Mouse (Mus musculus) MN1 (cell line): ENCODE measurements at regions not wholly inside any gene's neighbourhood (a gene's known extent, or its start where the extent isn't known, plus 50 kb on each side); places are given as distances from the start of the nearest gene placed in this dataset.

Experiments
- DNase-seq: peaks from one replicate; pipeline ENCODE4 v3.0.0-alpha.2; 2016; ENCODE audit warnings: low spot score

DNA sequence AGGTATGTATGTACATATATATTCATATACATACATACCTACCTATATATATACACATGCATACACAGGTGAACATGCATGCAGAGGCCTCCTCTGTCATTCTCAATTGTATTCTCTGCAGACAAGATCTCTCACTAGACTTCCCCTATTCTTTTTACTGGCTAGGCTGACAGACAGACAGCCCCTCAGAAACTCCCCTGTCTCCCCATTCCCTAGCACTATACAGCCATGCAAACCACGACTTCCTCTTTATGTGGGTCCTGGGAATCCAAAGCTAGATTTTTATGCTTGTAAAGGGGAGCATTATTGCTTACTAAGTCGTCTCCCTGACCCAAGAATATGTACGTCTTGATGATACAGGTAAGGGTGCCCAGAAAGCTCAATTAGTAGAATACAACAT, 86.9 kb downstream of the Fam124b start:
- no peak for DNase-seq

DNA sequence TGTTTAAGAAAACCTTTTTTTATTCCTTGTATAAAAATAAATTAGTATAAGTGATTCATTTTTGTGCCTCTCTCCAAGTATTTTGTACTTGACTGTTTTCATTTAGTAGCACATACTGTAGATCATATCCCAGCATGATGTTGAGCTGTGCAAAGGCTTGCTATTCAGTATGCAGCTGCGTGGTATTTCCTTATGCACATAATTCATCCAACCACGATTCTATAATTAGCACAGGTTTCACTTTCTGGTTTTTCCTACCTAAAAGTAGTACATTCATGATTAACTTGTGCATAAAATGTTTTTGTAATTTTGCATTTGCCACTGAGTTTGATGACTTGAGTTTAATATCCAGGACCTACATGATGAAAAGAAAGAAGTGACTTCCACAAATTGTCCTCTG, 94.3 kb downstream of the Fam124b start:
- DNase-seq = no peak

DNA sequence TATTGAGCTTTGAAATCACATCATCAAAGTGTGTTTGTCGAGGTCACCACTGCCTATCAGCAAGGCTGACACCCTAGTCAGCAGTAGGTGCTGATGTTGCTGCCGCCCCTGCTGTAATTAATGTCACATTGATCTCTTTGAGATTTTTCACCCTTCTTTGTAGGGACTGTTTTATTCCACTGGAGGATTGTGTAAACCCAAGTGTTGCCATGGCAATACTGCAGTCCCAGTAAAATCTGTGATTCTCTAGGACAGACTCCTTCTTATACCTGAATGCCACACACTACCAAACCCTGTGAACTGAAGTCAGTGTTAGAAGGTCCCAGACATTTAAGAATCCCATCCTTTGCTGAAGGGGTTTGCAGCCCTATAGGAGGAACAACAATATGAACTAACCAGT, 102.4 kb downstream of the Fam124b start:
- no peak for DNase-seq

DNA sequence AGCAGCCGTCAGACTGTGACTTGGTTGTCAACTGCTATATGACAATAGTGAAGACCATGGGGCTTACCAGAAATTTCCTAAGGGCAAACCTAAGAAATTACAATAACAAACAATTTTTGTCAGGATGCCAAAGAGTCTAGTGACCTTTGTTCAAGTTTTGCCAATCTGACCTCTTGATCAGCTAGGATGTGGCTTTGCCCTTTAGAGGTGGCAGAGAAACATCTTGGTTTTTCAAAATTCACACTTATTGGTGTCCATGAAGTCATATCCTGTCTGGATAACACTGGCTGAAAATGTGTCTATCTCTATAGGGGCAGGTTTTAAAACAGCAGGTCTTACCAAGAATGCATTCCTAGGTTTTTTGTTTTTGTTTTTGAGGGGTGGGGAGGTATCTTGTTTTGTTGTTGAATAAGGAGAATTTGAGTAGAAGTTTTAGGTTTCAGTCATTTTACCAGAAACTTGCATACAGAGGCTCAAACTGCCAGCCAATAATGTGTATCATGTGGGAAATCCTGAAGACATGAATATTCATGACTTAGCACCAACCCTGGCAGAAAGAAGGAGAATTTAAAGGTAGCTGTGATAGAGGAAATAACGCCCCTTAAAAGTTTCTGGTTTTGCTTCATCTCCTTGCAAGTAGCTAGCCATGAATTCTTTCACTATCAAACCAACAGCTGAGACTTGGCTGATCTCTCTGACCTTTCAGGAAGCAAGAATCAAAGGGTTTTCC, 110.4 kb downstream of the Fam124b start:
- DNase-seq = no peak

DNA sequence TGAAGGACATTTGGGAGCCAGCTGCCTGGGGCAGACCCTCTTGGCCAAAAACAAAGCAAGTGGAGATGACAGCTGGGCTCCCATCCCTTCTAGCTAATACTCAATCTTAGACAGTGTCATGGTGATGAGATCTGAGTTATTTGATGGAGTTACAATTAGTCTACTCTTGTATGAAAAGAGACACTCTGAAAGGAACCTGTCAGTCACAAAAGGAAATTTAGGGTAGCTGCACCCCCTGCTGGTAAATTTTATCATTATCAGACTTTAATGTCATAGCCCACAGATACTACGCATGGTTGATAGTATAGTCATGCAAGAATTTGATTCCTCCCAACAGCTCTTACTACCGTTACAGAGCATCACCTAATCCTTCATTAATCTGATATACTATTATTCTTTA, 112.0 kb downstream of the Fam124b start:
- no peak for DNase-seq

DNA sequence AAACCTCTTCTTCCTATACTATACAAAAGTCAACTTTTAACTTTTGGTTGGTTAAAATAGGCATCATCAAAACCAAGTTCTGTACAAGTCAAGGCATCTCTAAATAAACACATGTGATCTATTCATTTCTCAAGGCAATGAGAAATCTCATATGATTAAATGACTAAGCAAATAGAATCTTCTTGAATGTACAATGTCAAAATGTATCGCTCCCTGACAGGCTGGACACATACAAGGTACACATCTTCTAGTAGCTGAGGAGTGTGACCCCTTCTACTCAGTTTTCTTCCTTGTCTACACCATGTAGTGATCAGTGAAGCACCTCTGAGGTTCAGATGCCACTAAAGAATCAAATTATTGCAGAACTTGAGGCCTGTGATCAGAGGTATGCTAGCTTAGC, 120.0 kb downstream of the Fam124b start:
- DNase-seq = no peak

DNA sequence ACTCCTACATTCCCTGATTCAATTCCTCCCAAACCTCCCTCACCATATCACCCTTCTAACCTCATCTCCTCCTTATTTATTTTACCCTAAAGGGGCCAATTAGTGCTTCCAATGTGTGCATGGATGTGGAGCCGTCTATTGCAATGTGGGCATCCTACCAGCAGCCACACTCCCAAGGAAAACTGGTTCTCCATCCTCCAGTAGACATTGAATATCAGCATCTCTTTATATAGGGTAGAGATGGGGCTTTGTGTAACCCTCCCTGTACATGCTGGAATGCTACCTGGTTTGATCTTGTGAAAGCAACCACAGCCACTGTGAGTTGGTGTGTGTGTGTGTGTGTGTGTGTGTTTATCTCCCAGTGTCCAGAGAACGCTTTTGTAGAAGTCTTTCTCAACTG, 126.5 kb downstream of the Fam124b start:
- DNase-seq = no peak

DNA sequence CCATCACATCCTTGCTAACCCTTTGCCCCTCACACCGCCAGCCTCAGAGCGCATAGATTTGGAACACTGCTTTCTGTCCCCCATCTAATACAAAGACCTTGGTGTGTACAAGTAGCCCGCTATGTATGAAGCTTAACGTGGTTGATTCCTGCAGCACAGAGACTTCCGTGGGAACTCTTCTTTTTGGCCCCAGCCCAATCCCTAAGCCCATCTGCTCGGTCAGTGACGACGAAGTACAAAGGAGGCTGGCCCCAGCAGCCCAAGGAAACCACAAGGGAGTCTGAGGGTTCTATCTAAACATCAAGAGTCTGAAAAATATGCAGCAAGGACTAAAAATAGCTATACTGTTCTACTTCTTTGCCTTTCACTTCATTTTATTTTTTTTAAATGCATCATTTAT, 126.9 kb downstream of the Fam124b start:
- DNase-seq = no peak

DNA sequence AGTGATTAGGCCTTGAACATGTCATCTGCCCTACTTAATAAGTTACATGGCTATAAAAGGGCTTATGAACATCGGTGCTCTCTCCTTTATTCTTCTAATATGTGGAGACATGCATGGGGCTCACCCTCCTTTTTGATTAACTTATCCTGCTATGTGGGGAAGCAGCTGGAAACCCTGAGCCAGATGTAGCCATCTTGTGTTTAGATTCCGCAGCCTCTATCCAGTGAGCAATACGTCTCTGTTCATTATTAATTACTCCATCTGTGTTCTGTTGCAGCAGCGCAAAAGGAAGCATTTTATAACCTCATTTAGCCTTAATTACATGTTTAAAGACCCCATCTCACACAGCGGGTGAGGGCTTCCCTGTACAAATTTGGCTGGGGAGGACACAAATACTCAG, 129.6 kb downstream of the Fam124b start:
- DNase-seq = no peak

DNA sequence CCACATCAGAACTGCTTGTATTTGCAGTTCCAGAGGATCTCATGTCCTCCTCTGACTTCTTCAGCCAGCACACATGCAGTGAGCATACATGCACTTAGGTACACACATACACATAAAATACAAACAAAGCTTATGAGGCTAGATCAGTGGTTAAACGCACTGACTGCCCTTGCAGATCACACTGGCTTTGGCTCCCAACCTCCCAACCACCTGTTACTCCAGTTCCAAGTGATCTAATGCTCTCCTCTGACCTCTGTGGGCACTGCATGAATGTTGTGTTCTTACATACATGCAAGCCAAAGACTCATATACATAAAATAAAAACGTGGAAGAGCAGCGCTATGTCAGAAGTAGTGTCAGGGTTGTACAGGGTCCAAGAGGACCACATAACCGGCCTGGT, 141.9 kb downstream of the Fam124b start:
- no peak for DNase-seq

DNA sequence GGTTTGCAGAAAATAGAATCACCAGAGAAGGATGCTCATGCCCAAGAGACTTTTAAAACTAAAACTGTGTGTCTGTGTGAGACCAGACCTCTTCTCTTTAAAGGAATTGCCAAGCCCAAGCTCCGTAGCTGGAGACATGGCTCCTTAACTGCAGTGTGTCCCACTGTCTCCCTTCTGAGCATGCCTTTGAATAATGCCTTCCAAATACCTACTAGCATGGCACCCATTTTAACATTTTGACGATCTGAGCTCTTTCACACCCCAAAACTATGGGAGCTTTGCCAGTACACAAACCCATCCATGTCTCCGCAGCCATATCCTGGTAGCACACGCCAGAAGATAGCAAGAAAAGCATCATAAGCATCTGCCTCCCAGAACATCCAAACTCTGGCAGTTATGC, 143.9 kb downstream of the Fam124b start:
- DNase-seq = no peak

DNA sequence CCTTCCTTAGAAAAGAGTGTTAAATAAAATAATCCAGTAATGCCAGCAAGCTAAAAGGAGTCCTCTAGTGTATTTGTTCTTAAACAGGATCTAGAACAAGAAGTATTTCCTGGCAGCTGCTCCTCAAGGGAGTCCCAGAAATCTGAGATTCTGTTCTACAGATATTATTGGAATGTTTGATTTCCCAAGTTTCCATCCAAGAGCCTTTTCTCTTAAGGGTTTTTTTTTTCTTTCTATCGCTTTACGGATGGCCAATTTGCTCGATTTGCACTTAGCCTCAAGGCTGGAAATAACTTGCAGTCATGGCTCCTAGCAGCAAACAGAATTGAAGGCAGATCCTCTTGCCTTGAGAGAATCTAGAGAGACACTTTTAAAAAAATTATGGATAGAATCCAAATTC, 144.3 kb downstream of the Fam124b start:
- DNase-seq = no peak

DNA sequence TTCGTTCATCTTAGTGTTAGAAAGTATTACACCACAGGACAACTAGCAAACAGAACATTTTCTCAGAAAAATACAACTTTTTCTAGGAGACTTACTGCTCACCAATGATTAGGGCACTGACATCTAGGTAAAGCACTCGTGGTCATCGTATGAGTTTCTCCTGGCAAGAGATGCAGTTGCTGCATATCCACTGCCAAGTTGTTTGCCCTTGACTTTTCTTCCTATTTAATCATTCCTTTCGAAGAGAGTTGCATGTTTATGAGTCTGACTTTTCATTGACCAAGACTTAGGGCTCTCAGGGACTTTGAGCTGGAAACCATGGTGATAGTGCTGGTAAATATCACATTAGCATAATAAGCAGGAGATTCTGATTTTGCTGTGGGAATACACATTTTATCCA, 149.1 kb downstream of the Fam124b start:
- DNase-seq = no peak

DNA sequence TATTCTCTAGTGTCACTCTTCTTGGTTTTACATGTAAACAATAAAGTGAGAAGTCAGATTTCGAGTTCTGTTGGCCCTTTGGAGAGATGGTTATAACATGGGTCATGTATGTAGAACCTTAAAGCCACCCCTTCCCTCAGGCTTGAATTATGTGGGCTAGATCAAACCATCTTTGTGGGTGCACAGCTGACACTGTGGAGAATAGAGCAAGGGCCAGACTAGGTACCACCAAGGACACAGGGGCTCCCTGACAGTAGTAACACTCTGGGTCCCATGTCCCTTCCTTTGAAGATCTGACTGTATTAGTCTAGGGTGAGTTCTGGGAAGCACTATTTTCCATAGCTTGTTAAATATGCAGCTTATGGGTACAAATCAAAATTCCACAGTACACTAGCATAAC, 156.2 kb downstream of the Fam124b start:
- DNase-seq = no peak

DNA sequence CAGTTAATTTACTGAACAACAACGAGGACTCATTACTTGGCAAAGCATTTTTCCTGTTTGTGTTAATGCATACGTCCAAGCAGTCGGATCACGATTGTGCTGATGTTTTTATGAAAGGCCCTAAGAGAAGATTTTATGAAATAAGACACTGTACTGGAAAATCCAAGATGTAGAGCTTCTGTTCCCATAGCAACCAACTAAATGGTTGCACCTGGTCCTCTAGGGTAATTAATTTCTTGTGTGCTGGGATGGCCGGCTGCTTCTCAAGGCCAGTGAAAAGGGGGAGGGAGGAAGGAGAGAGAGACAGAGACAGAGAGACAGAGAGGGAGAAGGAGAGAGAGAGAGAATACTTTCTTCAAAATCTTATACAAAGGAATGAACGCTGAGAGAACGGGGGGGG, 156.6 kb downstream of the Fam124b start:
- DNase-seq = no peak

DNA sequence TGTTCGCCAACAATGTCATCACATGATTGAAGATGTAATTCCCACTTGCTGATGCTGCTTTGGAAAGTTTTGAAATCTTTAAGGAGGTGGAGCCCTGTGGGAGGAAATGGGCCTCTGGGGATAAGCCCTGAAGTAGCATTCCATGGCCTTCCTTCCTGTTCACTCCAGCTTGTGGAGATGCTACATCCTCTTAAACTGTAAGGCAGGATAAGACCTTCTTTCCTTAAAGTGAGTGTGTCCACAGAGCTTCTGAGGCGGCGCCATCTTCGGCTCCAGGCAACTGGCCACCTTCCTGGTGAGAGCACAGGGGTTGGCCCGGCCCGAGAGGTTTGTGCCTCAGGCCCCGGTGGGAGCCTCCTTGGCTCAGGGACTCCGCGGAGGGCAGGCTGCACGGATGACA, 173.1 kb downstream of the Fam124b start:
- DNase-seq = no peak

DNA sequence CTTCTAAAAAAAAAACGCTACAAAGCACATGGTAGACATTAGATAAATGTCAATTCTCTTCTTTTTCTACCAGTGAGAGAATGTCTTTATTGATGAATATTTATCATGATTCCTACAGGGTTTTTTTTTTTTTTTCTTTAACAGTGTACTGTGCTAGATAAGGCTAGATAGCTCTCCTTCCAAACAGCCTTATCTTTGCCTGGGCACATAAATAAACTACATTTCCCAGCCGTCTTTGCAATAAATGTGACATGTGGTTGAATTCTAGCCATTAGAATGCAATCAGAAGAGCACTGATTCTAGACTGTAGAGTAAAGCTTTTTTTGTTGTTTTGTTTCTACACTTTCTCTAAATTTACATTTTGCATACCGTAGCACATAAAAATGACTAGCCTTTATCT, 177.9 kb downstream of the Fam124b start:
- no peak for DNase-seq

DNA sequence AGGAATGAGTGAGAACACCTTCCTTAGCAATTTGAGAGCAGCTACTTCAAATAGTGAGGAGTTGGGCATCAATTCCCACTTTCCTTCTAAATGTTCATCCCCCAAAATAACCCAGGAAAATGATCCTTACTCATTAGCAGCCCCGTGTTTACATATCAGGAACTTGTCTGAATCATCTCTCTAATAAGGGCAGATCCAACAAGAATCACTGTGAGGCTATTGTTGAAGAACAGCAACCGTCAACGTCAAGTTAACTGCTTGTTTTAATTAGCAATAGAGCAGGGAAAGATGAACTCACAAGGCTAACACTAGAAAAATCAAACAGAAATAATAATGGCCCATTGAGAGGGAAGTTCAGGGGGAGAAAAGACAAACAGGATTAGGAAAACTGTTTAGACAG, 178.4 kb downstream of the Fam124b start:
- DNase-seq = no peak

DNA sequence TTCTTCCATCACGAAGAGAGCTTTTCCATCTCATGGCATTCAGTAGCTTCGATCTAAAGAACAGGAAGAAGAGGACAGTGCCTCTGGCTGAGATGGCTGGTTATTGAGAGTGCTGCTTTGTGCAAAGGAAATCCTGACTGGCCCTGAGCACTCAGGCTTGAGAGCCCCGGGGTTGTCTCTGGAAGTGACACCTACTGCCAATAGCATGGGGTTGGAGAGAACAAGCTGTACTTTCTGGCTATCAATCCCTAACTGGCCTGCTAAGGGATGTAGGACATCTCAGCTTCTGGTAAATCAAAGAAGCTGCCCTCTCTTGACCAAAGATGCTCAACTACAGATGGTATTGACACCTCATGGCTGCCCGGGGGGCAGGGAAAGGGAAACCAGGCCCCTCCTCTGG, 178.2 kb upstream of the Serpine2 start:
- no peak for DNase-seq

DNA sequence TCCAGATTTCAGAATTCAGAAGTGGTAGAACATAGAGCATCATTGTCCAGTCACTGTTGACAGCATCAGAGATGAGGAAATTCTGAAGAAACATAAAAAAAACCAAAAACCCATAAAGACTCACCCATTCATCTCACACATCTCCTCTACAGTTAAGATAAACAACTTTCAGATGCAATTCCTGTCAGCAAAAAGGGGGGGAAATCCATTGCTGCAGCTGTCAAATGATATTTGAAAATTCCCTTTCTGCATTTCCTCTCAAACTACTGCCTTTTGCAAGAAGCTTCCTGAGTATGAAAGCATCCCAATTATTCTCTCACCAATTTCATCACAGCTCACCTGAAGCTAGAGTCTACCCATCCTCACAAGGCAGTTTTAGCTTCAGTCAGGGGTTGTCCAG, 177.1 kb upstream of the Serpine2 start:
- no peak for DNase-seq

DNA sequence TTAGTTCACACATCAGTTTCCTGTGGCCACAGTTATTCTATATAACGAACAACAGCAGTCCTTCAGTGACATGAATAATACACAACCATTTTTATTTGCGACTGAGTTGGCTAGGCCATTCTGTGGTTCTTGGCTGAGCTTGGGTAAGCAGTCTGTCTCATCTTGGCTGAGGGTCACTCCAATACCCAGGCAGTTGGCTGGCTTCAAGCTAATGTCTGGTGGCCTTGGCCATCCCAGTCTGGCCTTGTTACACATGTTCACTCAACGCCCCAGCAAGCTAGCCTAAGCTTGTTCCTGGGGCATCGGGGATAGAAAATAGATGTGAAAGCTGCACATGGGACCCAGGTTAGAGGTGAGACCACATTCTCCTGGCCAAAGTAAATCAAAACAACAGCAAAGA, 175.5 kb upstream of the Serpine2 start:
- no peak for DNase-seq

DNA sequence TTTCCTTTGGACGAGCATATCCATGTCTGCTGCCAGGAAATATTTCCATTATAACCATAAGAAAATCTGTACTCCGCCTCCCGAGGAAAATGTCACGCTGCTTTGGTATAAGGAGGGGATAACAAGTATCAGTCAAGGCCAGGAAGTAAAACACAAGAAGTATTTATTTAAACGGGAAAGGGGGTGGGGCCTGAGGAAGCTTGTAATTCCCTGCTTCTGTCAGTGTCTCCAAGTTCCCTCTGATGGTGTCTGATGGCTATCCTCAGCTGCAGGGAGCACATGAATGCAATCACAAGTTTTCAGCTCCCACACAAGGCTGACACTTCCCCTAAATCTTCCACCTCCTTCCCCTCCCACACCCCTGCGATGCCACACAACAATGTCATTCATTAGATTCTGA, 172.5 kb upstream of the Serpine2 start:
- no peak for DNase-seq

DNA sequence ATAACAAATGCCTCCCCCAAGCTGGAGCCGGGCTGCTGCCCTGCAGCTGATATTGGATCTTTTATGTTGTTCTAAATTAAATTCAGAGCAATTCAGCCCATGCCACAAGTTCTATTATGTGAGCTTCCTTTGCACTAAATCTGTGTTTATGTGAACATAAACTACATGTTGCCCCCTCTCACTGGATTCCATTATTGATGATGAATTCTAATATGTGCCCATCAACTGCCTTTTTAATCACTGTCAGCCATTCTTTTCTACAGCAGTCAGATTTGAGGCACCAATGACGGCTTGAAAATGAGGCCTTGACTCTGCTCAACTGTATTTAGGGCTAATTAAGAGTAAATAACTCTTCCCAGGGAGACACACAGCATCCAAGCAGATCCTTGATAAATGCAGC, 172.1 kb upstream of the Serpine2 start:
- DNase-seq = no peak

DNA sequence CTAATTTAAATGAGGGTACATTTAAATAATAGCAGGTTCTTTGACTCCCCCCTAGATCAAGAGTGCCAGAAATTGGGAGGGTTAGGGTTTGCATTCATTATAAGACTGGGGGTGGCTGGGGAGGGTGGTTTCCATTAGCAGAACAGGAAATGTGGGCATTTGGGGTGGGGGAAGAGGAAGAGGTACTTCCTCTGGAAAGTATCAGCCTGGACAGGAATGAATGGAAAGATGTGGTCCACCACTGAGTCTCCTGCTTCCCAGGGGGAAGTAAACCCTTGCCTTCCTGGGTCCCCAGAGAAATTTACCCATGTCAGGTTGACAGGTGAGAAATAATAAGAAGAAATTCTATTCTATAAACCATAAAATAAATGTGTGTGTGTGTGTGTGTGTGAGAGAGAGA, 171.5 kb upstream of the Serpine2 start:
- no peak for DNase-seq

DNA sequence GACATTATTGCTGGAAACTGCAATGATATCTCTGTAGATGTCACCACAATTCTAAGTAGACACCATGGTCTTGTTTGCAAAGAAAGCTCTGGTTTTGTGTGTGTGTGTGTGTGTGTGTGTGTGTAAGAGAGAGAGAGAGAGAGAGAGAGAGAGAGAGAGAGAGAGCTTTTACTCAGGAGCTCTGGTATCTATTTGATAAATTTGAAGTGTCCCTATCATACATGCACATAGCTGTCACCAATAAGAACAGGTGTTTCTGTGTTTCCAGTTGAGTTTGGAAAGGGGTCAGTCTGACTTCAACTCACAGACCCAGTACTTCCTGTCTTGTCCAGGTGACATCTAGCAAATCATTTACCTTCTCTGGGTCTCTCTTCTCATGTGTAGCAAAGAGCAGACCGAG, 169.7 kb upstream of the Serpine2 start:
- no peak for DNase-seq
